Mouse (Mus musculus) lung, adult 2 months (tissue): ENCODE results near the gene Pbx3.

Experiments used
- CTCF ChIP-seq: fragments of 200-500 bp; IDR thresholded peaks from 2 replicates; pipeline ENCODE4 v1.5.1; 2011; ENCODE audit warnings: mild to moderate bottlenecking, low read length, control low read depth; ENCODE audit not compliant: insufficient read depth
- POLR2A ChIP-seq: fragments of 200-500 bp; IDR thresholded peaks from 2 replicates; pipeline ENCODE4 v1.6.1; 2011; ENCODE audit warnings: low read depth, mild to moderate bottlenecking, control low read depth, low read length, borderline replicate concordance; ENCODE audit errors: extremely low read depth

DNA sequence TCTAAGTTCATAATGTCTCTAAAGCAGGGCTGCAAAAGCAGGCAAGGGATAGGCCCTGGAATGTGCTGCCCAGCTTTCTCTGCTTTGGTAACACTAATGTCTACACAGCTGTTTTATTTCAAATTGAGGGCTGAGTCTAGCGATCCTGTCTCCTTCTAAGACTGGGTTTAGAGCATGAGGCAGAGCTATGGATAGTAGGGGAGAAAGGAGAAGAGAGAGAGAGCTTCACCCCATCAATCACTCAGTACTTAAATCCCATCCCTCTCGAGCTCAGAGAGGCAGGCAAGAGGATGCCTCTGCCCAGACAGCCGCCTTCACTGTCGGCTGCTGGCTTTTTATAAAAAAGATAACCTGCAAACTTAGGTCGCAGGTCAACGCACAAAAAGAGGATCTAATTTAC is 4.5 kb downstream of the Pbx3 start:
- TF ChIP-seq POLR2A: no peak
- TF ChIP-seq CTCF: no peak
